In genomic region chr5:38199686-38200085, GRCm38 (mm10) we compare ENCODE assay signal across 21 mouse cellular contexts. TPM values are rescaled to one million over a fixed set of nuclear protein-coding genes. Genes with fewer than 3 reads are reported as not detected.
A peak's percentile ranks its signal among the peaks of the same experiment; 100 is the strongest.
DNase-seq lines count a peak whose midpoint lies in the region; TF ChIP-seq lines count a peak whose summit lies in the region.
"Had no signal": no experiment of that assay in that cellular context is flagged by ENCODE, and none has a peak within 500 bp of the region (broad histone marks: within the 10 kb centered on the region; RNA-seq: fewer than 3 reads in every experiment).

No protein-coding gene starts in this region.

- peaks cover 5% of the 10 kb centered on the region for H3K36me3 ChIP-seq in testis, adult 2 months (ENCODE audit: control insufficient read depth, insufficient read depth, low read length)

- TF ChIP-seq CTCF in testis, adult 2 months (IDR thresholded peaks at IDR 0.05; ENCODE audit: control insufficient read depth, insufficient read depth, insufficient replicate concordance, low read depth, low read length), result no peak
- TF ChIP-seq CTCF in gastrocnemius, adult 2 months (IDR thresholded peaks at IDR 0.05), result no peak

- DNase-seq in adrenal gland, adult 2 months, result peak; percentile 58
- DNase-seq in adrenal gland, postnatal 4 days (ENCODE audit: low spot score in 2 of 2), result no peak
- peak; percentile 22 for DNase-seq in adrenal gland, postnatal 14 days
- no peak for DNase-seq in adrenal gland, adult 18-20 months (ENCODE audit: low spot score in 2 of 2)
- no peak for DNase-seq in testis, postnatal 10 days (ENCODE audit: low spot score)
- peak; percentile 81 for DNase-seq in adipocyte (ENCODE audit: low spot score)
- DNase-seq in gastrocnemius, adult 2 months, result no peak
- DNase-seq: cerebellum, adult 11 months; cerebellum, adult 18-20 months; cerebellum, adult 8-10 months; cerebellum, adult 9-11 months; cerebellum, postnatal 14 days; cerebellum, postnatal 36 days; embryo, embryonic 11 days had no signal

- no peaks in the 10 kb centered on the region for H3K27me3 ChIP-seq in testis, adult 2 months (ENCODE audit: control insufficient read depth, insufficient read depth, low read length)
- H3K27me3 ChIP-seq: embryonic facial prominence, embryonic 13.5 days; embryonic facial prominence, embryonic 15.5 days; forebrain, embryonic 12.5 days; Patski had no signal

- TF ChIP-seq POLR2A in testis, adult 2 months (IDR thresholded peaks at IDR 0.05; ENCODE audit: control insufficient read depth, low read depth, low read length), result no peak

- intact Hi-C loops in gastrocnemius, adult 2 months (cut with DNase I), result no loop called here

- H3K27ac ChIP-seq in testis, adult 2 months (ENCODE audit: control insufficient read depth, insufficient read depth, low read depth, low read length), result no peak overlapping the region
- H3K27ac ChIP-seq in gastrocnemius, adult 2 months, result no peak overlapping the region
- H3K27ac ChIP-seq: embryonic facial prominence, embryonic 13.5 days; embryonic facial prominence, embryonic 15.5 days; forebrain, embryonic 10.5 days; forebrain, embryonic 12.5 days had no signal

- no peaks in the 10 kb centered on the region; the same call in 1 of the 2 replicates for H3K4me1 ChIP-seq in testis, adult 2 months (ENCODE audit: control insufficient read depth, insufficient read depth, low read length)
- H3K4me1 ChIP-seq: embryonic facial prominence, embryonic 13.5 days; embryonic facial prominence, embryonic 15.5 days had no signal

- peak overlapping the region; percentile 18; the same call in 1 of the 2 replicates for H3K4me3 ChIP-seq in testis, adult 2 months (ENCODE audit: control insufficient read depth, low read depth, low read length)
- H3K4me3 ChIP-seq in gastrocnemius, adult 2 months, result no peak overlapping the region
- H3K4me3 ChIP-seq: embryonic facial prominence, embryonic 13.5 days; embryonic facial prominence, embryonic 15.5 days; erythroblast, embryonic 14.5 days; forebrain, embryonic 10.5 days; forebrain, embryonic 12.5 days had no signal

RNA-seq across cellular contexts. Expression of gene Zbtb49, which starts 20.6 kb away (rescaled TPM):
- 1 to 10 TPM; 7.1 to 8.8 TPM for total RNA-seq in adrenal gland, adult 2 months (2021)
- 11.1 and 11.4 TPM in 2 replicates for polyA plus RNA-seq in adrenal gland, adult 2 months (2012; rRNA removed)
- 10 to 100 TPM; 15.3 to 18.5 TPM for total RNA-seq in adrenal gland, postnatal 4 days (2021)
- 9.4 and 10.3 TPM in 2 replicates for total RNA-seq in adrenal gland, postnatal 14 days (2021)
- 1 to 10 TPM; 7.7 to 9.4 TPM for total RNA-seq in adrenal gland, adult 18-20 months (2021)
- polyA plus RNA-seq in testis, adult 2 months (2012; rRNA removed), result 23.5 and 24.5 TPM in 2 replicates
- 1 to 10 TPM; 2.6 to 3.1 TPM for total RNA-seq in gastrocnemius, adult 2 months (2021)

RNA-seq across cellular contexts. Expression of gene Lyar, which starts 20.6 kb away (rescaled TPM):
- 10 to 100 TPM; 16.1 to 23.6 TPM for total RNA-seq in adrenal gland, adult 2 months (2021)
- polyA plus RNA-seq in adrenal gland, adult 2 months (2012; rRNA removed), result 1.6 and 2.5 TPM in 2 replicates
- 10 to 100 TPM; 27.2 to 29.4 TPM for total RNA-seq in adrenal gland, postnatal 4 days (2021)
- total RNA-seq in adrenal gland, postnatal 14 days (2021), result 26.5 and 27.3 TPM in 2 replicates
- total RNA-seq in adrenal gland, adult 18-20 months (2021), result 10 to 100 TPM; 17.6 to 23.4 TPM
- 313 and 361 TPM in 2 replicates for polyA plus RNA-seq in testis, adult 2 months (2012; rRNA removed)
- total RNA-seq in gastrocnemius, adult 2 months (2021), result 10 to 100 TPM; 18.7 to 19.9 TPM

RNA-seq across cellular contexts. Expression of gene Nsg1, which starts 40.0 kb away (rescaled TPM):
- total RNA-seq in adrenal gland, adult 2 months (2021), result 10 to 100 TPM; 58.0 to 89.3 TPM
- polyA plus RNA-seq in adrenal gland, adult 2 months (2012; rRNA removed), result 39.1 and 41.3 TPM in 2 replicates
- 100 to 1,000 TPM; 120 to 121 TPM for total RNA-seq in adrenal gland, postnatal 4 days (2021)
- 61.9 and 83.1 TPM in 2 replicates for total RNA-seq in adrenal gland, postnatal 14 days (2021)
- total RNA-seq in adrenal gland, adult 18-20 months (2021), result 10 to 100 TPM; 43.5 to 71.0 TPM
- polyA plus RNA-seq in testis, adult 2 months (2012; rRNA removed), result 42.5 and 51.6 TPM in 2 replicates
- total RNA-seq in gastrocnemius, adult 2 months (2021), result 1 to 10 TPM; 2.4 to 2.5 TPM
- polyA plus RNA-seq: erythroblast, embryonic 14.5 days had no signal

Comparison
In these comparisons a context has a peak if more than half of its experiments do, and no peak if none do; other contexts are left out.
1. DNase-seq: peak in adrenal gland, adult 2 months (single experiment), adrenal gland, postnatal 14 days (single experiment) and adipocyte (single experiment); none in adrenal gland, postnatal 4 days (0 of 2), adrenal gland, adult 18-20 months (0 of 2), testis, postnatal 10 days (single experiment) and gastrocnemius, adult 2 months (single experiment).
2. RNA of gene Nsg1, which starts 40.0 kb away (total RNA-seq): 120 to 121 TPM in adrenal gland, postnatal 4 days, 58.0 to 89.3 TPM in adrenal gland, adult 2 months, 43.5 to 71.0 TPM in adrenal gland, adult 18-20 months and 61.9 to 83.1 TPM in adrenal gland, postnatal 14 days; 2.4 to 2.5 TPM in gastrocnemius, adult 2 months; every median in the first group is over 10 times any median in the second.